Mouse (Mus musculus) spleen, postnatal 36 days (tissue): ENCODE data around the gene Parp8.
"Not testable (repeated sequence)": the region's sequence is repeated elsewhere in the genome, so short reads cannot be mapped to it uniquely, and the experiment has no call there.

Experiments used
- DNase-seq, 2 experiments: peaks; one replicate each; pipeline ENCODE4 v3.0.0; 2022; ENCODE audit warnings: low spot score in 2 of 2, mixed read lengths in 1 of 2

Parp8 gene

GRCm38 (mm10) chr13:116962480-116963462, 62.6 kb downstream of the Parp8 start:
- DNase-seq, result no peak

GRCm38 (mm10) chr13:116958776-116959589, 66.4 kb downstream of the Parp8 start:
- DNase-seq, result no peak

- DNase-seq, result no peak
These were observed 67.8 kb downstream of the Parp8 start for GRCm38 (mm10) chr13:116957577-116957976.

- DNase-seq, result no peak
These were observed 74.0 kb downstream of the Parp8 start for GRCm38 (mm10) chr13:116951336-116951735.

GRCm38 (mm10) chr13:116949527-116949926, 75.8 kb downstream of the Parp8 start:
- DNase-seq, result no peak

- DNase-seq, result no peak
These were observed 76.3 kb downstream of the Parp8 start for GRCm38 (mm10) chr13:116949056-116949455.

GRCm38 (mm10) chr13:116948299-116948659, 77.1 kb downstream of the Parp8 start:
- no peak for DNase-seq

GRCm38 (mm10) chr13:116947611-116948298, 77.6 kb downstream of the Parp8 start:
- DNase-seq, result no peak

- DNase-seq, result no peak
These were observed 78.8 kb downstream of the Parp8 start for GRCm38 (mm10) chr13:116946566-116946965.

- no peak for DNase-seq
These were observed 83.9 kb downstream of the Parp8 start for GRCm38 (mm10) chr13:116941280-116942015.

- no peak for DNase-seq
These were observed 84.6 kb downstream of the Parp8 start for GRCm38 (mm10) chr13:116940761-116941160.

- not testable (repeated sequence) for DNase-seq
These were observed 88.3 kb downstream of the Parp8 start for GRCm38 (mm10) chr13:116937019-116937418.

- DNase-seq, result no peak
These were observed 107.9 kb downstream of the Parp8 start for GRCm38 (mm10) chr13:116917387-116917930.

- DNase-seq, result no peak
These were observed 117.1 kb downstream of the Parp8 start for GRCm38 (mm10) chr13:116908284-116908683.

GRCm38 (mm10) chr13:116903394-116903793, 121.9 kb downstream of the Parp8 start:
- DNase-seq, result no peak

- no peak for DNase-seq
These were observed 126.9 kb downstream of the Parp8 start for GRCm38 (mm10) chr13:116898395-116898794.

- DNase-seq, result no peak
These were observed 127.6 kb downstream of the Parp8 start for GRCm38 (mm10) chr13:116897711-116898110.

GRCm38 (mm10) chr13:116884422-116884942, 140.9 kb downstream of the Parp8 start:
- no peak for DNase-seq

GRCm38 (mm10) chr13:116882226-116882625, 143.1 kb downstream of the Parp8 start:
- no peak for DNase-seq

GRCm38 (mm10) chr13:116879580-116880192, 145.7 kb downstream of the Parp8 start:
- no peak for DNase-seq
